Mouse (Mus musculus): ENCODE results near the gene Adsl. TPM values are rescaled to one million over a fixed set of nuclear protein-coding genes. Genes with fewer than 3 reads are reported as not detected.
"Not testable (repeated sequence)": the region's sequence is repeated elsewhere in the genome, so short reads cannot be mapped to it uniquely, and the experiment has no call there.

Gene Adsl
- 153 and 177 TPM in 2 replicates for polyA plus RNA-seq (2015; fragmentation: Nextera tagmentation; extraction: Ambion mirVana)

DNA sequence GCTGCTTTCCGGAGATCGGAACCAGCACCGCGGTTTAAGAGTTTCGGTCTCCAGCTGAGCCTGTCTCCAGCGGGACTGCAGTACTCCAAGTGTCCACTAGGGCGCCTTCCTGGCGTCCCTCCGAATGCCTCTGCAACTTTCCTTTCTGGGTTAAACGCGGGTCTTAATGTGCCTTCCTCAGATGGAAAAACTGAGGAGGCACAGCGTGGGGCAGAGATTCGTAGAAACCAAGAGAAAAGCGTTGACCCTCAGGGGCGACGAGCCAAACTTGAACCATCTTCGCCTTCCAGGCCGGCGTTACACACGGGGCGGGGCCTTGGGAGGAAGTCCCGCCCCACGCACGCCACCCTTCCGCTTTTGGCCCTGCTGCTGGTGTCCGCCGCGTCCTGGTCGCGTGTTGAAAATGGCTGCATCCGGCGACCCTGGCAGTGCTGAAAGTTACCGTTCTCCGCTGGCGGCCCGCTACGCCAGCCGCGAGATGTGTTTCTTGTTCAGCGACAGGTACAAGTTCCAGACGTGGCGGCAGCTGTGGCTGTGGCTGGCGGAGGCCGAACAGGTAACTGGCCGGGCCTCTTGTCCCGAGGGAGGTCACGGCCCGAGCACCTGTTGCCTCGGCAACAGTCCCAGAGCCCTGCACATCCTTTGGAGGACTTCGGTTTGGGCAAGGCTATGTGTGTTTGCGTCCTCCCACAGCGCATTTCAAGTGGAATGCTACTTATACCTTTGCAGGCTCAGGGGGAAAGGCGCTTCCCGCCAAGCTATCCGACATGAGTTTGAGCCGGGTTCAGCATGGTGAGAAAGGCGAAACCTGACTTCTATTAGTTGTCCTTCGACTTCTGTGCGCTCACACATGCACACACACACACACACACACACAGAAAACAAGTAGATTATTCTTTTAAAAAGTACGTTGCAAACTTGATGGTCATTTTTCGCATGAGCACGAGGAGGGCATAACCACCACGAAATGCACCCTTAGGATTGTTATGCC is at the start of gene Adsl:
Adsl (plus strand) TSS at position 346 of the 991 bp plus-strand sequence.
- WGBS: under 1% methylated on average over 63 of the region's 63 CpGs

DNA sequence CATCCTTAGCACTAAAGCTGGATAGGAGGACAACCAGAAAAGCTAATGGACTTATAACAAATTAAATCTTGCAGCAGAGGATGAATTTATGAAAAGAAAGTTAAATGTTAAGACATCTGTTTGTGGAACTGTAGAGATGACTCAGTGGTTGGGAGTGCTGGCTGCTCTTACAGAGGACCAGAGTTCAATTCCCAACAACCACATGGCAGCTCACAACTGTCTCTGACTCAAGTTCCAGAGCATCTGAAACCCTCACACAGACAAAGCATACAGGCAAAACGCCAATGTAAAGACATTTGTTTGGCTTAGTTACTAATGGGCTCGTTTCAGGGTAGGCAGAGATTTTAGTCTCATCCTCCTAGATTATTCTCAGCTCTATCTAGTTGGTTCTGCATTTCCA is 48.5 kb upstream of the Adsl start:
- Histone ChIP-seq H3K4me3 (no peak overlapping the region), H3K4me2 (no peak overlapping the region), H3K27me3 (no peaks in the 10 kb centered on the region), H3K9me3 (no peaks in the 10 kb centered on the region), H3K9ac (no peak overlapping the region), H3K36me3 (peaks cover 91% of the 10 kb centered on the region), H3K27ac (no peak overlapping the region), H3K4me1 (no peaks in the 10 kb centered on the region)
- no peak for ATAC-seq (ENCODE audit: insufficient number of reproducible peaks, insufficient read depth, low FRiP score, low TSS enrichment, low read depth)
- WGBS: 81% methylated on average over 2 of the region's 2 CpGs

More for the DNA sequence above, at the start of gene Adsl:
- H3K9ac ChIP-seq: peak within 1 kb of the TSS; percentile 87
- no peaks in the 10 kb centered on the region for H3K27me3 ChIP-seq
- peak within 1 kb of the TSS; percentile 82 for H3K27ac ChIP-seq
- H3K9me3 ChIP-seq: no peaks in the 10 kb centered on the region
- H3K4me1 ChIP-seq: peaks cover 12% of the 10 kb centered on the region
- peaks cover 27% of the 10 kb centered on the region for H3K36me3 ChIP-seq
- H3K4me3 ChIP-seq: peak within 1 kb of the TSS; percentile 89
- H3K4me2 ChIP-seq: peak within 1 kb of the TSS; percentile 81
- peak; percentile 84 for ATAC-seq (ENCODE audit: insufficient number of reproducible peaks, insufficient read depth, low FRiP score, low TSS enrichment, low read depth)

DNA sequence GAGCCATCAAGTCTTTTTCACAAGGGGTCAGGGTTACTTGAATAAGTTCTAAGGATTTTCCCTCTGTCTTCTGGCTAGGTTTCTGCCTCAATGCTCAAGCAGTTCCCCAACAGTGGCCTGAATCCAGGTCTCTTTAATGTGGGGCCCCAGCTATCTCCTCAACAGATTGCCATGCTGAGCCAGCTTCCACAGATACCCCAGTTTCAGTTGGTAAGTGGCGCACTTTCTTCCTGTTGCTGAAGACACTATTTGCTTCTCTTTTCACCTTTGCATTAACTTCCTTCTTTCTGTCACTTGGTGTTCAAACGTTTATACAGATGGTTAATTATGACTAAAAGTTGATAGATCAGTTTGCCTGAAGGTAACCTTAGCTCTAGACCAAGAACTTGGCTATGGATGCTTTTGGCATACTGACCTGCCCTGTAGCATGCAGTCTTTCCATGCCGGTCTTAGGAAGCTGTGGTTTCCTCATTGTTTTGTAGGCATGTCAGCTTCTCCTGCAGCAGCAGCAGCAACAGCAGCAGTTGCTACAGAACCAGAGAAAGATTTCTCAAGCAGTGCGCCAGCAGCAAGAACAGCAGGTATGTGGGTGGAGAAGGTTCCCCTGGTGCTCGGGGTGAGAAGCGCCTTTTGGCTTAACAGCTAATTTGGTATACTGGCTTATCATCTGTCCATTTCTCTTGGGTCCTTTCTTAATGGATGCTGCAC is 46.3 kb upstream of the Adsl start:
- no peaks in the 10 kb centered on the region for H3K4me1 ChIP-seq
- H3K9me3 ChIP-seq: no peaks in the 10 kb centered on the region
- peaks cover 91% of the 10 kb centered on the region for H3K36me3 ChIP-seq
- 91% methylated on average over 6 of the region's 6 CpGs for WGBS
- ATAC-seq (ENCODE audit: insufficient number of reproducible peaks, insufficient read depth, low FRiP score, low TSS enrichment, low read depth): no peak
- no peak overlapping the region for H3K27ac ChIP-seq
- H3K4me2 ChIP-seq: no peak overlapping the region
- no peak overlapping the region for H3K4me3 ChIP-seq
- H3K9ac ChIP-seq: no peak overlapping the region
- no peaks in the 10 kb centered on the region for H3K27me3 ChIP-seq

DNA sequence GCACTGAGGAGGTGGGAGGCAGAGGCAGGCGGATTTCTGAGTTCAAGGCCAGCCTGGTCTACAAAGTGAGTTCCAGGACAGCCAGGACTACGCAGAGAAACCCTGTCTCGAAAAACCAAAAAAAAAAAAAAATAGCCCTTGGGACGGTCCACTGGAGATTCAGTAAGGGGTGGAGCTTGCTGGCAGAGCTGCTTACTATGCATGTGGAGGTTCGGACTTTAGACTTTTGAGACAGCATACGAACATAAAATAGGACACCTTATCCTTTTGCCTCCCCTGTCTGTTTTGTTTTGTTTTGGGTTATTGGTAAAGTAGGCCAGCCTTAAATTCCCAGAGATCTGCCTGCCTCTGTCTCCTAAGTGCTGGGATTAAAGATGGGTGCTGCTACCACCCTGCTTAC is 43.5 kb upstream of the Adsl start:
- WGBS: 96% methylated on average over 6 of the region's 6 CpGs
- H3K27me3 ChIP-seq; H3K4me2 ChIP-seq; ATAC-seq (ENCODE audit: insufficient number of reproducible peaks, insufficient read depth, low FRiP score, low TSS enrichment, low read depth); H3K9ac ChIP-seq; H3K27ac ChIP-seq; H3K4me3 ChIP-seq; H3K9me3 ChIP-seq; H3K4me1 ChIP-seq: not testable (repeated sequence)
- peaks cover 81% of the 10 kb centered on the region for H3K36me3 ChIP-seq

- Histone ChIP-seq H3K4me2 (no peak overlapping the region), H3K9me3 (no peaks in the 10 kb centered on the region), H3K27me3 (no peaks in the 10 kb centered on the region), H3K36me3 (peaks cover 72% of the 10 kb centered on the region), H3K4me3 (no peak overlapping the region), H3K9ac (no peak overlapping the region), H3K4me1 (no peaks in the 10 kb centered on the region), H3K27ac (no peak overlapping the region)
- WGBS: 97% methylated on average over 3 of the region's 3 CpGs
- ATAC-seq (ENCODE audit: insufficient number of reproducible peaks, insufficient read depth, low FRiP score, low TSS enrichment, low read depth): no peak
Measured at GRCm38 (mm10) chr15:80910183-80910582, 38.1 kb upstream of the Adsl start.

- no peaks in the 10 kb centered on the region for H3K9me3 ChIP-seq
- H3K36me3 ChIP-seq: peaks cover 72% of the 10 kb centered on the region
- no peak overlapping the region for H3K4me3 ChIP-seq
- no peak overlapping the region for H3K27ac ChIP-seq
- no peaks in the 10 kb centered on the region for H3K4me1 ChIP-seq
- H3K4me2 ChIP-seq: no peak overlapping the region
- no peaks in the 10 kb centered on the region for H3K27me3 ChIP-seq
- 89% methylated on average over 4 of the region's 4 CpGs for WGBS
- ATAC-seq (ENCODE audit: insufficient number of reproducible peaks, insufficient read depth, low FRiP score, low TSS enrichment, low read depth): no peak
- no peak overlapping the region for H3K9ac ChIP-seq
Measured at GRCm38 (mm10) chr15:80910790-80911531, 37.3 kb upstream of the Adsl start.

DNA sequence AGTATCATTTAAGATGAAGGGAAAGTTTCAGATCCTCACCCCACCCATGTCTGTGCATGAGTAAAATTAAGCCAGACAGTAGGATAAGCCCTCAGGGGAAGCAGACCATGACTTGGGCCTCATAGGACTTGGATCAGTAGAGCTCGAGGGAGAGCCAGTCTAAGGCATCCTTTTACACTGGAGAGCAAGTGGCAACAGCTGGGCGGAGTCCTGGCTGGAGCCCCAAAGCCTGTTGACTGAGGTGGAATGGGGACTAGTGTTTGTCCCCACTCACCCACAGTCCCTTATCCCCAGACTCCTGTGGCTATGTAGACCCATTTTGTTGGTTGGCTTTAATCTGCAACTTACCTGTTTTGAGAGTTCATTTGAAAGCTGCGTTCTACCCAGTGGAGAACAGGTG is 36.1 kb upstream of the Adsl start:
- H3K9me3 ChIP-seq: no peaks in the 10 kb centered on the region
- ATAC-seq (ENCODE audit: insufficient number of reproducible peaks, insufficient read depth, low FRiP score, low TSS enrichment, low read depth): no peak
- H3K4me1 ChIP-seq: no peaks in the 10 kb centered on the region
- no peak overlapping the region for H3K27ac ChIP-seq
- no peak overlapping the region for H3K4me2 ChIP-seq
- WGBS: 76% methylated on average over 3 of the region's 3 CpGs
- no peak overlapping the region for H3K4me3 ChIP-seq
- peaks cover 72% of the 10 kb centered on the region for H3K36me3 ChIP-seq
- no peaks in the 10 kb centered on the region for H3K27me3 ChIP-seq
- H3K9ac ChIP-seq: no peak overlapping the region

- no peak for ATAC-seq (ENCODE audit: insufficient number of reproducible peaks, insufficient read depth, low FRiP score, low TSS enrichment, low read depth)
- H3K4me1 ChIP-seq: no peaks in the 10 kb centered on the region
- WGBS: 90% methylated on average over 1 of the region's 1 CpGs
Measured at GRCm38 (mm10) chr15:80913803-80914202, 34.5 kb upstream of the Adsl start.

DNA sequence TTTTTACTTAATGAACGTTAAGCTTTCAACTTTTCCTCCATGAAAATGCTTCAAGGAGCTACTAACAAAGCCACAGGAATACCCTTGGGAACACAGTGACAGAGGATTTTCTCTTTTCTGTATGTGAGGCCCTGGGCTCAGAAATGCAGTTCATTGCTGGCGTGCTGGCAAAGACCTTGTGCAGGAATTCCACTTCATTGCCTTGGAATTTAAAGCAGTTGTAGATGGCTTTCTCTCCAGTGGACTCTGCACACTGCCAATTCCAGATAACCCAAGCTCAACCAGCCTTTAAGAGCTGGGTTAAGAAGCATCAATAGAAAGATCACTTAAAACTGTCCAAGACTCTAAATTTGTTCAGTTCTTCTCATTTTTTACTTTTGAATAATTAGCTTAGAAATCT is 32.4 kb upstream of the Adsl start:
- Histone ChIP-seq H3K36me3 (peaks cover 90% of the 10 kb centered on the region), H3K4me3 (no peak overlapping the region), H3K9me3 (no peaks in the 10 kb centered on the region), H3K27ac (no peak overlapping the region), H3K4me1 (no peaks in the 10 kb centered on the region), H3K9ac (no peak overlapping the region), H3K4me2 (no peak overlapping the region), H3K27me3 (no peaks in the 10 kb centered on the region)
- no peak for ATAC-seq (ENCODE audit: insufficient number of reproducible peaks, insufficient read depth, low FRiP score, low TSS enrichment, low read depth)
- 83% methylated on average over 2 of the region's 2 CpGs for WGBS

More at GRCm38 (mm10) chr15:80913803-80914202, 34.5 kb upstream of the Adsl start:
- H3K27me3 ChIP-seq: no peaks in the 10 kb centered on the region
- H3K4me3 ChIP-seq: no peak overlapping the region
- H3K9me3 ChIP-seq: no peaks in the 10 kb centered on the region
- H3K36me3 ChIP-seq: peaks cover 75% of the 10 kb centered on the region
- no peak overlapping the region for H3K4me2 ChIP-seq
- no peak overlapping the region for H3K9ac ChIP-seq
- no peak overlapping the region for H3K27ac ChIP-seq

DNA sequence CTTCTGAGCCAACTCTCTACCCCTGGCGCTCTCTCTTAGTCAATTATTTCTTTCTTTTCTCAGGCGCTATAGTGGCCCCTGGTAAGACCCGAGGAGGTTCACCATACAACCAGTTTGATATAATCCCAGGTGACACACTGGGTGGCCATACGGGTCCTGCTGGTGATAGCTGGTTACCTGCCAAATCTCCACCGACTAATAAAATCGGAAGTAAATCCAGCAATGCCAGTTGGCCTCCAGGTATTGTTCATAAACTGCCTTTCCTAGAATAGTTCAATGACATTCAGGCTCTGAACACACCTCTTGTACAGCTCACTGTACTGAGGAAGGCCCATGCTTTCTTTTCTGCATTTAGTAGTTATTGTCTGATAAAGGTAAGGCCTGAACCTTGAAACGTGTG is 31.7 kb upstream of the Adsl start:
- ATAC-seq (ENCODE audit: insufficient number of reproducible peaks, insufficient read depth, low FRiP score, low TSS enrichment, low read depth): no peak
- H3K9me3 ChIP-seq: no peaks in the 10 kb centered on the region
- no peak overlapping the region for H3K27ac ChIP-seq
- 96% methylated on average over 7 of the region's 7 CpGs for WGBS
- no peaks in the 10 kb centered on the region for H3K27me3 ChIP-seq
- peaks cover 90% of the 10 kb centered on the region for H3K36me3 ChIP-seq
- no peak overlapping the region for H3K4me2 ChIP-seq
- H3K4me3 ChIP-seq: no peak overlapping the region
- no peak overlapping the region for H3K9ac ChIP-seq
- H3K4me1 ChIP-seq: no peaks in the 10 kb centered on the region

- Histone ChIP-seq H3K9ac (no peak overlapping the region), H3K4me2 (no peak overlapping the region), H3K9me3 (no peaks in the 10 kb centered on the region), H3K27me3 (no peaks in the 10 kb centered on the region), H3K4me3 (no peak overlapping the region), H3K27ac (no peak overlapping the region), H3K4me1 (no peaks in the 10 kb centered on the region), H3K36me3 (peaks cover 91% of the 10 kb centered on the region)
- WGBS: 97% methylated on average over 3 of the region's 3 CpGs
- ATAC-seq (ENCODE audit: insufficient number of reproducible peaks, insufficient read depth, low FRiP score, low TSS enrichment, low read depth): no peak
Measured at GRCm38 (mm10) chr15:80920346-80920745, 27.9 kb upstream of the Adsl start.
